Mouse (Mus musculus) embryonic facial prominence, embryonic 13.5 days (tissue): ENCODE measurements at regions not wholly inside any gene's neighbourhood (a gene's known extent, or its start where the extent isn't known, plus 50 kb on each side); places are given as distances from the start of the nearest gene placed in this dataset.

Experiments used
- ATAC-seq: fragments of 200-750 bp; cut with Nextera tagmentation; 2 replicates; pipeline ENCODE4 v1.8.0; 2017; ENCODE audit warnings: low read depth; ENCODE audit not compliant: insufficient number of reproducible peaks, insufficient read depth, low FRiP score, low TSS enrichment
- H3K27ac ChIP-seq: fragments of 300-500 bp; sonication (generic); 2 replicates; pipeline ENCODE4 v1.5.1; 2015; ENCODE audit warnings: moderate library complexity, mild to moderate bottlenecking, inconsistent platforms
- H3K27me3 ChIP-seq: fragments of 300-500 bp; sonication (generic); 2 replicates; pipeline ENCODE4 v1.6.1; 2015; ENCODE audit warnings: mild to moderate bottlenecking, inconsistent platforms
- H3K36me3 ChIP-seq: fragments of 300-500 bp; sonication (generic); 2 replicates; pipeline ENCODE4 v1.6.1; 2015; ENCODE audit warnings: mild to moderate bottlenecking, inconsistent platforms
- H3K4me1 ChIP-seq: fragments of 300-500 bp; sonication (generic); 2 replicates; pipeline ENCODE4 v1.6.1; 2015; ENCODE audit warnings: inconsistent platforms
- H3K4me2 ChIP-seq: fragments of 300-500 bp; sonication (generic); 2 replicates; pipeline ENCODE4 v1.6.1; 2015; ENCODE audit warnings: moderate library complexity, mild to moderate bottlenecking, inconsistent platforms
- H3K4me3 ChIP-seq: fragments of 300-500 bp; sonication (generic); 2 replicates; pipeline ENCODE4 v1.5.1; 2015; ENCODE audit warnings: mild to moderate bottlenecking, inconsistent platforms
- H3K9ac ChIP-seq: fragments of 300-500 bp; sonication (generic); 2 replicates; pipeline ENCODE4 v1.6.1; 2015; ENCODE audit warnings: mild to moderate bottlenecking, inconsistent platforms
- H3K9me3 ChIP-seq: fragments of 300-500 bp; sonication (generic); 2 replicates; pipeline ENCODE4 v1.6.1; 2016; ENCODE audit warnings: inconsistent platforms
- WGBS: fragments of 180-500 bp; shearing (Covaris S2); methylation state at CpG from one replicate; pipeline ENCODE4 v1.1.7; 2015; ENCODE audit warnings: mixed read lengths; 5-methylcytosine and 5-hydroxymethylcytosine counted together

DNA sequence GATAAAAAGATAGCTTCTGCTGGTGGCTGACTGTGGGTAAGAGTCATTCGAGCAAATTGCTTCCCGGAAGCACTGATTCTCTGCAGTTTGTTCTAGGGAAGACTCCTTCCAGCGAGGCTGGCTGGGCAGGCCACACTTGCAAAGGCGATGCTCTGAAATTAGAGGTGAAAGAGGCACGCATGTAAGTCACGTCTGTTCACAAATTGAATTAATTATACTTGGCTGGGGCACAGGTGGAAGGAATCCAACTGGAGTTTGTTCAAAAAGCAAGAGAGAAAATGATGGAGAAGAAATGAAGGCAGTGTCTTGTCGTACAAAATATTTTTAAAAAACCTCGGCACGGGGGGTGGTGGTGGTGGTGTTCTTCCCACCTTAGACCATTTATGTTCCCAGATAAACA, 726.2 kb upstream of the Lrrc6 start:
- no peaks in the 10 kb centered on the region for H3K9me3 ChIP-seq
- ATAC-seq, result no peak
- H3K9ac ChIP-seq, result no peak overlapping the region
- WGBS, result 62% methylated on average over 9 of the region's 9 CpGs
- no peak overlapping the region for H3K4me2 ChIP-seq
- H3K4me1 ChIP-seq, result peaks cover 12% of the 10 kb centered on the region; the same call in 1 of the 2 replicates
- H3K4me3 ChIP-seq, result no peak overlapping the region
- no peaks in the 10 kb centered on the region for H3K36me3 ChIP-seq
- H3K27ac ChIP-seq, result no peak overlapping the region
- H3K27me3 ChIP-seq, result no peaks in the 10 kb centered on the region
